Mouse (Mus musculus): ENCODE results near the gene Vwf. TPM values are rescaled to one million over a fixed set of nuclear protein-coding genes. Genes with fewer than 3 reads are reported as not detected.

Gene Vwf
- polyA plus RNA-seq, 1 experiment from 2014 or later, result 7.8 TPM

DNA sequence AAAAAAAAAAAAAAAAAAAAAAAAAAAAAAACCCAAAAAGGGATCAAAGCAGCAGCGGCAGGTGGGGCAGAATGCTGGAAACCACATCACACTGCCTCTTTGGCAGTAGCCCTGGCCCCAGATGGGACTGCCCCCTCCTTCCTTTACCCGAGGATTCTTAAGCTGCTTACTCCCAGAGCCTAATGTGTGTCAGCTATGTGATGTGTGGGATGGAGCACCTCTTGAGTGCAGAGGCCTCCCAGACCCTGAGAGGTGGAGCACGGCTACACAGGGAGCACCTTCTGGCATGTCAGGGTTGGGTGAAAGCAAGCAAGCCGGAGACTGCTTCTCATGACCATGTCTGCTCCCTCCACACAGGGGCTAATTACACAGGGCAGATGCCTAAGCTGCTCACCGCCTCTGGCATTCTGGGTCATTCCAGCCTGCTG lies 180.9 kb downstream of the Vwf start:
- H3K27me3 ChIP-seq (replicated peaks), result no peaks in the 10 kb centered on the region
- no peak overlapping the region for H3K27ac ChIP-seq (replicated peaks)
- no peak overlapping the region for H3K4me2 ChIP-seq
- H3K9ac ChIP-seq (replicated peaks), result no peak overlapping the region
- 69% methylated on average over 5 of the region's 5 CpGs for WGBS
- H3K4me3 ChIP-seq (replicated peaks), result no peak overlapping the region
- no peaks in the 10 kb centered on the region for H3K9me3 ChIP-seq (replicated peaks)
- H3K4me1 ChIP-seq, result no peaks in the 10 kb centered on the region
- ATAC-seq (ENCODE audit: low FRiP score), result no peak
- no peaks in the 10 kb centered on the region for H3K36me3 ChIP-seq

- ATAC-seq (ENCODE audit: low FRiP score), result no peak
Observed at GRCm38 (mm10) chr6:125729471-125729870, 182.9 kb downstream of the Vwf start.

GRCm38 (mm10) chr6:125729986-125730535 lies 183.5 kb downstream of the Vwf start:
- Histone ChIP-seq H3K4me2 (no peak overlapping the region), H3K9ac (replicated peaks) (no peak overlapping the region), H3K36me3 (no peaks in the 10 kb centered on the region), H3K4me1 (no peaks in the 10 kb centered on the region), H3K4me3 (replicated peaks) (no peak overlapping the region), H3K27ac (replicated peaks) (no peak overlapping the region), H3K9me3 (replicated peaks) (no peaks in the 10 kb centered on the region), H3K27me3 (replicated peaks) (no peaks in the 10 kb centered on the region)
- no peak for ATAC-seq (ENCODE audit: low FRiP score)
- WGBS, result 71% methylated on average over 11 of the region's 11 CpGs

More at GRCm38 (mm10) chr6:125729471-125729870, 182.9 kb downstream of the Vwf start:
- Histone ChIP-seq H3K27me3 (replicated peaks) (no peaks in the 10 kb centered on the region), H3K4me1 (no peaks in the 10 kb centered on the region), H3K36me3 (no peaks in the 10 kb centered on the region), H3K9ac (replicated peaks) (no peak overlapping the region), H3K4me2 (no peak overlapping the region), H3K4me3 (replicated peaks) (no peak overlapping the region), H3K9me3 (replicated peaks) (no peaks in the 10 kb centered on the region), H3K27ac (replicated peaks) (no peak overlapping the region)
- 91% methylated on average over 6 of the region's 6 CpGs for WGBS

Other genes starting within 250 kb of the Vwf start
- 19.5 and 28.1 TPM in 2 replicates for gene Ltbr, start 232.9 kb upstream of the Vwf start, polyA plus RNA-seq (2015; fragmentation: Nextera tagmentation; extraction: Ambion mirVana)
- gene Scnn1a, start 226.1 kb upstream of the Vwf start, polyA plus RNA-seq (2015; fragmentation: Nextera tagmentation; extraction: Ambion mirVana), result 0.44 and 2.6 TPM in 2 replicates
- 13.6 and 28.4 TPM in 2 replicates for gene Tnfrsf1a, start 197.4 kb upstream of the Vwf start, polyA plus RNA-seq (2015; fragmentation: Nextera tagmentation; extraction: Ambion mirVana)
- gene Plekhg6, start 166.0 kb upstream of the Vwf start, polyA plus RNA-seq (2015; fragmentation: Nextera tagmentation; extraction: Ambion mirVana), result 0.23 and 0.70 TPM in 2 replicates
- gene Cd9, start 52.0 kb upstream of the Vwf start, polyA plus RNA-seq (2015; fragmentation: Nextera tagmentation; extraction: Ambion mirVana), result 112 and 130 TPM in 2 replicates
- 0.59 and 0.83 TPM in 2 replicates for gene Ano2, start 143.6 kb downstream of the Vwf start, polyA plus RNA-seq (2015; fragmentation: Nextera tagmentation; extraction: Ambion mirVana)